Mouse (Mus musculus): ENCODE results near the gene Ubap1l. TPM values are rescaled to one million over a fixed set of nuclear protein-coding genes. Genes with fewer than 3 reads are reported as not detected.

The Ubap1l gene
- polyA plus RNA-seq, 1 experiment from 2014 or later: 0.13 TPM

GRCm38 (mm10) chr9:65382751-65383097, 21.9 kb downstream of the Ubap1l start:
- no peaks in the 10 kb centered on the region for H3K9me3 ChIP-seq (replicated peaks; ENCODE audit: control insufficient read depth, low read length)
- H3K4me3 ChIP-seq (ENCODE audit: low read length): no peak overlapping the region
- no peak overlapping the region for H3K27ac ChIP-seq (ENCODE audit: low read length)
- H3K4me2 ChIP-seq (ENCODE audit: low read depth, low read length): no peak overlapping the region
- ATAC-seq (replicated peaks; ENCODE audit: extremely low read depth, insufficient read depth, low FRiP score): no peak
- no peak overlapping the region for H3K9ac ChIP-seq (ENCODE audit: low read length)
- H3K36me3 ChIP-seq (ENCODE audit: control insufficient read depth, insufficient read depth): no peaks in the 10 kb centered on the region
- H3K27me3 ChIP-seq (ENCODE audit: control insufficient read depth, insufficient read depth, low read length): no peaks in the 10 kb centered on the region
- 42% methylated on average over 3 of the region's 3 CpGs for WGBS
- peaks cover 4% of the 10 kb centered on the region; the same call in 1 of the 2 replicates for H3K4me1 ChIP-seq (ENCODE audit: control insufficient read depth, insufficient read depth, low read length)

- H3K4me1 ChIP-seq (ENCODE audit: control insufficient read depth, insufficient read depth, low read length): peaks cover 4% of the 10 kb centered on the region; the same call in 1 of the 2 replicates
- no peaks in the 10 kb centered on the region for H3K9me3 ChIP-seq (replicated peaks; ENCODE audit: control insufficient read depth, low read length)
- no peaks in the 10 kb centered on the region for H3K36me3 ChIP-seq (ENCODE audit: control insufficient read depth, insufficient read depth)
- no peaks in the 10 kb centered on the region for H3K27me3 ChIP-seq (ENCODE audit: control insufficient read depth, insufficient read depth, low read length)
- 49% methylated on average over 3 of the region's 3 CpGs for WGBS
- H3K27ac ChIP-seq (ENCODE audit: low read length): no peak overlapping the region
- H3K4me3 ChIP-seq (ENCODE audit: low read length): no peak overlapping the region
- H3K9ac ChIP-seq (ENCODE audit: low read length): no peak overlapping the region
- H3K4me2 ChIP-seq (ENCODE audit: low read depth, low read length): no peak overlapping the region
- no peak for ATAC-seq (replicated peaks; ENCODE audit: extremely low read depth, insufficient read depth, low FRiP score)
Observed at GRCm38 (mm10) chr9:65384276-65384675, 23.4 kb downstream of the Ubap1l start.

DNA sequence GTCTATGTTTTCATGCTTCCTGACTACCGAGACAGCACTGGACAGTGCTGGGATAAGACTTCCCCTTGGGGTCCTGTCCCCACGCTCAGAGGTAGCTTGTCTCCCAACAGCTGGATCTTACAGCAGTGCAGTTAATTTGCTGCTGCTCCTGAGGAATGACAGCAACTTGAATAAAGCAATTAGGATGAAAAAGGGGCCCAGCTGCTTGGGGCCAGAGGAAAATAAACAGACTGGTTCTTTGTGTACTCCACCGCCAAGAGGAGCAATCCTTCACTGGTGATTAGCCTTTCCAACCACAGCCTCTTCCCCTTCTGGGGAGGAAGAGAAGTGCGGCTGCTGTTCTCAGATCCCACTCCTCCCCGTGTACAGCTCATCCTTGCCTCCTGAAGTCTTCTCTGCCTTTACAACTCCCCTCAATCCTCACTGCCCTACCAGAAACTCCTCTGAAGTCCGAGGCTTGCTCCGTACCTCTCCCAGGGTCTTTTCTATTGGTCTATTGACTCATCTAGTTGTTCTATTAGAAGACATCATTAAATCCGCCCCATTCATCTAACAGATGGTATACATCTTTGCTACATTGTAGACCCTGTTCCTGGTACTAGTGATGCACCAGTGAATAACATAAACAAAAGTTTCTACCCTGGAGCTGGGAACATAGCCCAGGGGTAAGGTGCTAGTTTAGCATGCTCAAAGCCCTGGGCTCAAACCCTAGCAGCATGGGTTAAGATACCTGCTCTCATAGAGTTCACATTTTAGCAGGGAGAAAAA, 25.7 kb downstream of the Ubap1l start:
- no peaks in the 10 kb centered on the region for H3K36me3 ChIP-seq (ENCODE audit: control insufficient read depth, insufficient read depth)
- no peaks in the 10 kb centered on the region for H3K9me3 ChIP-seq (replicated peaks; ENCODE audit: control insufficient read depth, low read length)
- no peak overlapping the region for H3K4me3 ChIP-seq (ENCODE audit: low read length)
- H3K4me1 ChIP-seq (ENCODE audit: control insufficient read depth, insufficient read depth, low read length): peaks cover 5% of the 10 kb centered on the region
- 40% methylated on average over 8 of the region's 8 CpGs for WGBS
- ATAC-seq (replicated peaks; ENCODE audit: extremely low read depth, insufficient read depth, low FRiP score): no peak
- H3K4me2 ChIP-seq (ENCODE audit: low read depth, low read length): no peak overlapping the region
- no peak overlapping the region for H3K9ac ChIP-seq (ENCODE audit: low read length)
- H3K27ac ChIP-seq (ENCODE audit: low read length): no peak overlapping the region
- H3K27me3 ChIP-seq (ENCODE audit: control insufficient read depth, insufficient read depth, low read length): peaks cover 15% of the 10 kb centered on the region

- 15% methylated on average over 96 of the region's 96 CpGs for WGBS
- Histone ChIP-seq H3K4me1 (ENCODE audit: control insufficient read depth, insufficient read depth, low read length) (peaks cover 17% of the 10 kb centered on the region), H3K27ac (ENCODE audit: low read length) (no peak overlapping the region), H3K4me2 (ENCODE audit: low read depth, low read length) (peak overlapping the region; percentile 82), H3K27me3 (ENCODE audit: control insufficient read depth, insufficient read depth, low read length) (peaks cover 23% of the 10 kb centered on the region), H3K9me3 (replicated peaks; ENCODE audit: control insufficient read depth, low read length) (no peaks in the 10 kb centered on the region), H3K36me3 (ENCODE audit: control insufficient read depth, insufficient read depth) (no peaks in the 10 kb centered on the region), H3K9ac (ENCODE audit: low read length) (peak overlapping the region; percentile 73), H3K4me3 (ENCODE audit: low read length) (peak overlapping the region; percentile 60)
- peak; percentile 53 for ATAC-seq (replicated peaks; ENCODE audit: extremely low read depth, insufficient read depth, low FRiP score)
Observed at GRCm38 (mm10) chr9:65390752-65391612, 30.1 kb downstream of the Ubap1l start.

DNA sequence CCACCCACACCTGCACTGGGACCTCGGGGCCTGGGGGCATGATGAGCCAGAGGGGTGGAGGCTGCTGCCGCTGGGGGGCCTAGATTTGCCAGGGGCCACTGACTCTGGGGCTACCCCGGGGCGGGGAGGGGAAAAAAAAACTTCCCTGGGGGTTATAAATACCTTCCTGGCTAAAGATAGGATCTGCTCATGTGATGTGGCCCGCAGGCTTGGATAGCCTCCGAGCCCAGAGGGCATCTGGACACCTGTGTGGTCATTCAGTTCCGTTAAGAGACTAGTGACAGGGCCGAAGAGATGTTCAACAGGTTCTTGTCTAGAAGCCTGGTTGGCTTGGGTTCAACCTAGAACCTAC, 30.7 kb downstream of the Ubap1l start, which contains the start of gene Kbtbd13:
Kbtbd13 (minus strand) TSS at position 40 of the 352 bp plus-strand sequence.
- no peaks in the 10 kb centered on the region for H3K36me3 ChIP-seq (ENCODE audit: control insufficient read depth, insufficient read depth)
- WGBS: 26% methylated on average over 8 of the region's 8 CpGs
- H3K27ac ChIP-seq (ENCODE audit: low read length): no peak within 1 kb of the TSS

GRCm38 (mm10) chr9:65392638-65393364, 32.0 kb downstream of the Ubap1l start:
- 21% methylated on average over 6 of the region's 6 CpGs for WGBS
- Histone ChIP-seq H3K4me2 (ENCODE audit: low read depth, low read length) (no peak overlapping the region), H3K4me1 (ENCODE audit: control insufficient read depth, insufficient read depth, low read length) (peaks cover 17% of the 10 kb centered on the region), H3K9me3 (replicated peaks; ENCODE audit: control insufficient read depth, low read length) (no peaks in the 10 kb centered on the region), H3K9ac (ENCODE audit: low read length) (no peak overlapping the region), H3K4me3 (ENCODE audit: low read length) (no peak overlapping the region), H3K27me3 (ENCODE audit: control insufficient read depth, insufficient read depth, low read length) (peaks cover 23% of the 10 kb centered on the region), H3K36me3 (ENCODE audit: control insufficient read depth, insufficient read depth) (no peaks in the 10 kb centered on the region), H3K27ac (ENCODE audit: low read length) (peak overlapping the region; percentile 13; the same call in 1 of the 2 replicates)
- ATAC-seq (replicated peaks; ENCODE audit: extremely low read depth, insufficient read depth, low FRiP score): no peak

More for the DNA sequence above, 30.7 kb downstream of the Ubap1l start, which contains the start of gene Kbtbd13:
- Histone ChIP-seq H3K9ac (ENCODE audit: low read length) (peak within 1 kb of the TSS; percentile 73), H3K4me2 (ENCODE audit: low read depth, low read length) (peak within 1 kb of the TSS; percentile 82), H3K27me3 (ENCODE audit: control insufficient read depth, insufficient read depth, low read length) (peaks cover 23% of the 10 kb centered on the region), H3K9me3 (replicated peaks; ENCODE audit: control insufficient read depth, low read length) (no peaks in the 10 kb centered on the region), H3K4me3 (ENCODE audit: low read length) (peak within 1 kb of the TSS; percentile 60), H3K4me1 (ENCODE audit: control insufficient read depth, insufficient read depth, low read length) (peaks cover 17% of the 10 kb centered on the region)
- no peak for ATAC-seq (replicated peaks; ENCODE audit: extremely low read depth, insufficient read depth, low FRiP score)

- ATAC-seq (replicated peaks; ENCODE audit: extremely low read depth, insufficient read depth, low FRiP score): no peak
Observed at GRCm38 (mm10) chr9:65393606-65394005, 32.8 kb downstream of the Ubap1l start.

GRCm38 (mm10) chr9:65394360-65394759, 33.5 kb downstream of the Ubap1l start:
- no peaks in the 10 kb centered on the region for H3K9me3 ChIP-seq (replicated peaks; ENCODE audit: control insufficient read depth, low read length)
- no peak overlapping the region for H3K4me2 ChIP-seq (ENCODE audit: low read depth, low read length)
- H3K9ac ChIP-seq (ENCODE audit: low read length): no peak overlapping the region
- no peak for ATAC-seq (replicated peaks; ENCODE audit: extremely low read depth, insufficient read depth, low FRiP score)
- H3K27me3 ChIP-seq (ENCODE audit: control insufficient read depth, insufficient read depth, low read length): peaks cover 23% of the 10 kb centered on the region
- no peak overlapping the region for H3K4me3 ChIP-seq (ENCODE audit: low read length)
- WGBS: 65% methylated on average over 2 of the region's 2 CpGs
- no peaks in the 10 kb centered on the region for H3K36me3 ChIP-seq (ENCODE audit: control insufficient read depth, insufficient read depth)
- H3K4me1 ChIP-seq (ENCODE audit: control insufficient read depth, insufficient read depth, low read length): peaks cover 26% of the 10 kb centered on the region
- H3K27ac ChIP-seq (ENCODE audit: low read length): 0 out of 2 replicates have a peak overlapping the region, but pooled peaks have one; percentile 6

More at GRCm38 (mm10) chr9:65393606-65394005, 32.8 kb downstream of the Ubap1l start:
- Histone ChIP-seq H3K27me3 (ENCODE audit: control insufficient read depth, insufficient read depth, low read length) (peaks cover 23% of the 10 kb centered on the region), H3K9me3 (replicated peaks; ENCODE audit: control insufficient read depth, low read length) (no peaks in the 10 kb centered on the region), H3K9ac (ENCODE audit: low read length) (no peak overlapping the region), H3K36me3 (ENCODE audit: control insufficient read depth, insufficient read depth) (no peaks in the 10 kb centered on the region), H3K4me1 (ENCODE audit: control insufficient read depth, insufficient read depth, low read length) (peaks cover 23% of the 10 kb centered on the region), H3K4me2 (ENCODE audit: low read depth, low read length) (no peak overlapping the region), H3K4me3 (ENCODE audit: low read length) (no peak overlapping the region), H3K27ac (ENCODE audit: low read length) (peak overlapping the region; percentile 13; the same call in 1 of the 2 replicates)
- WGBS: 15% methylated on average over 2 of the region's 2 CpGs

Measured in heart, embryonic 16.5 days (tissue).